Mouse (Mus musculus) MEL (cell line): ENCODE measurements around the gene Aptx. TPM values are rescaled to one million over a fixed set of nuclear protein-coding genes. Genes with fewer than 3 reads are reported as not detected.
A peak's percentile ranks its signal among the peaks of the same experiment; 100 is the strongest.

Experiments used
- DNase-seq: peaks from one replicate; pipeline ENCODE4 v3.0.0; 2011; ENCODE audit warnings: low read depth, low spot score
- H3K27ac ChIP-seq: 2 replicates; pipeline ENCODE4 v1.5.1; 2012; ENCODE audit warnings: low read depth, mild to moderate bottlenecking, control low read depth, low read length, moderate library complexity; ENCODE audit not compliant: control insufficient read depth
- H3K27me3 ChIP-seq, 2 experiments: fragments of 150-350 bp in 1 of 2; sonication (generic) in 1 of 2; 2 replicates each; pipeline ENCODE4 v1.6.1; 2012; ENCODE audit warnings: low read length in 2 of 2, mild to moderate bottlenecking in 2 of 2, improper control_type of control experiment in 1 of 2, moderate library complexity in 1 of 2; ENCODE audit not compliant: insufficient read depth in 2 of 2, control insufficient read depth in 1 of 2
- H3K36me3 ChIP-seq, 2 experiments: 2 replicates each; pipeline ENCODE4 v1.6.1; 2012 to 2014; ENCODE audit warnings: low read length in 2 of 2, improper control_type of control experiment in 1 of 2, inconsistent platforms in 1 of 2, mild to moderate bottlenecking in 1 of 2; ENCODE audit not compliant: insufficient read depth in 2 of 2, control insufficient read depth in 1 of 2
- H3K4me1 ChIP-seq, 2 experiments: fragments of 150-350 bp in 1 of 2; sonication (generic) in 1 of 2; 2 replicates each; pipeline ENCODE4 v1.6.1; 2012; ENCODE audit warnings: low read length in 2 of 2, improper control_type of control experiment in 1 of 2, mild to moderate bottlenecking in 1 of 2; ENCODE audit not compliant: insufficient read depth in 2 of 2, control insufficient read depth in 1 of 2
- H3K4me3 ChIP-seq, 2 experiments: fragments of 150-350 bp in 1 of 2; sonication (generic) in 1 of 2; 2 replicates each; pipeline ENCODE4 v1.5.1; 2012; ENCODE audit warnings: low read depth in 2 of 2, low read length in 2 of 2, mild to moderate bottlenecking in 2 of 2, moderate library complexity in 2 of 2, control low read depth in 1 of 2, improper control_type of control experiment in 1 of 2; ENCODE audit not compliant: control insufficient read depth in 1 of 2, insufficient read depth in 1 of 2
- H3K79me2 ChIP-seq: 2 replicates; pipeline ENCODE4 v1.6.1; 2012; ENCODE audit warnings: mild to moderate bottlenecking, low read length, moderate library complexity; ENCODE audit not compliant: control insufficient read depth, poor library complexity, insufficient read depth
- H3K9ac ChIP-seq: 2 replicates; pipeline ENCODE4 v1.6.1; 2012; ENCODE audit warnings: low read depth, mild to moderate bottlenecking, control low read depth, low read length, moderate library complexity; ENCODE audit not compliant: control insufficient read depth, poor library complexity, severe bottlenecking
- H3K9me3 ChIP-seq: fragments of 150-350 bp; sonication (generic); replicated peaks from 2 replicates; pipeline ENCODE4 v1.6.1; 2012; ENCODE audit warnings: mild to moderate bottlenecking, low read length, improper control_type of control experiment, moderate library complexity; ENCODE audit not compliant: insufficient read depth
- BHLHE40 ChIP-seq: IDR thresholded peaks from 2 replicates; pipeline ENCODE4 v1.6.1; 2012; ENCODE audit warnings: low read depth, mild to moderate bottlenecking, inconsistent platforms, low read length, improper control_type of control experiment, borderline replicate concordance
- CHD1 ChIP-seq: IDR thresholded peaks from 2 replicates; pipeline ENCODE4 v1.6.1; 2012; ENCODE audit warnings: low read depth, mild to moderate bottlenecking, inconsistent platforms, low read length, improper control_type of control experiment
- CHD2 ChIP-seq: IDR thresholded peaks from 2 replicates; pipeline ENCODE4 v1.6.1; 2011; ENCODE audit warnings: low read length, improper control_type of control experiment
- CTCF ChIP-seq, 3 experiments: IDR thresholded peaks in 2 of 3; conservative IDR thresholded peaks in 1 of 3; 2 replicates each; pipeline ENCODE4 v1.5.1; 2011 to 2012; ENCODE audit warnings: low read length in 3 of 3, low read depth in 2 of 3, mild to moderate bottlenecking in 2 of 3, improper control_type of control experiment in 1 of 3, inconsistent platforms in 1 of 3, mixed read lengths in 1 of 3, moderate library complexity in 1 of 3; ENCODE audit not compliant: control insufficient read depth in 1 of 3, insufficient read depth in 1 of 3, poor library complexity in 1 of 3, severe bottlenecking in 1 of 3
- E2F4 ChIP-seq: IDR thresholded peaks from 2 replicates; pipeline ENCODE4 v1.6.1; 2011; ENCODE audit warnings: low read depth, low read length, improper control_type of control experiment, borderline replicate concordance
- ELF1 ChIP-seq: IDR thresholded peaks from 2 replicates; pipeline ENCODE4 v1.6.1; 2014; ENCODE audit warnings: low read depth, mild to moderate bottlenecking, inconsistent platforms, low read length, improper control_type of control experiment, moderate library complexity
- ETS1 ChIP-seq: IDR thresholded peaks from 2 replicates; pipeline ENCODE4 v1.6.1; 2012; ENCODE audit warnings: low read depth, mild to moderate bottlenecking, inconsistent platforms, low read length, improper control_type of control experiment, moderate library complexity
- GATA1 ChIP-seq: IDR thresholded peaks from 2 replicates; pipeline ENCODE4 v1.6.1; 2011; ENCODE audit warnings: low read depth, low read length, improper control_type of control experiment
- KAT2A ChIP-seq: conservative IDR thresholded peaks from 2 replicates; pipeline ENCODE4 v1.6.1; 2012; ENCODE audit warnings: low read depth, low read length, improper control_type of control experiment, inconsistent platforms
- MAFK ChIP-seq: IDR thresholded peaks from 2 replicates; pipeline ENCODE4 v1.6.1; 2011; ENCODE audit warnings: low read depth, mild to moderate bottlenecking, low read length, improper control_type of control experiment, borderline replicate concordance
- MAX ChIP-seq: IDR thresholded peaks from 2 replicates; pipeline ENCODE4 v1.6.1; 2011; ENCODE audit warnings: low read length, improper control_type of control experiment
- MXI1 ChIP-seq: IDR thresholded peaks from 2 replicates; pipeline ENCODE4 v1.6.1; 2011; ENCODE audit warnings: mild to moderate bottlenecking, low read depth, low read length, improper control_type of control experiment
- MYB ChIP-seq: IDR thresholded peaks from 2 replicates; pipeline ENCODE4 v1.6.1; 2011; ENCODE audit warnings: mild to moderate bottlenecking, low read depth, low read length, improper control_type of control experiment
- MYC ChIP-seq: IDR thresholded peaks from 2 replicates; pipeline ENCODE4 v1.6.1; 2011; ENCODE audit warnings: low read depth, mild to moderate bottlenecking, low read length, improper control_type of control experiment, moderate library complexity
- NELFE ChIP-seq: IDR thresholded peaks from 2 replicates; pipeline ENCODE4 v1.6.1; 2011; ENCODE audit warnings: low read depth, low read length, improper control_type of control experiment
- NRF1 ChIP-seq: IDR thresholded peaks from 2 replicates; pipeline ENCODE4 v1.6.1; 2014; ENCODE audit warnings: low read depth, mild to moderate bottlenecking, inconsistent platforms, low read length, improper control_type of control experiment, moderate library complexity; ENCODE audit not compliant: poor library complexity, insufficient read depth, severe bottlenecking
- POLR2A ChIP-seq, 2 experiments: IDR thresholded peaks; 2 replicates each; pipeline ENCODE4 v1.6.1; 2011 to 2012; ENCODE audit warnings: low read length in 2 of 2, mild to moderate bottlenecking in 2 of 2, control low read depth in 1 of 2, improper control_type of control experiment in 1 of 2, low read depth in 1 of 2, moderate library complexity in 1 of 2; ENCODE audit not compliant: control insufficient read depth in 1 of 2, insufficient read depth in 1 of 2, poor library complexity in 1 of 2
- POLR2AphosphoS2 ChIP-seq: IDR thresholded peaks from 2 replicates; pipeline ENCODE4 v1.6.1; 2011; ENCODE audit warnings: low read length, improper control_type of control experiment
- POLR2AphosphoS5 ChIP-seq: IDR thresholded peaks from 2 replicates; pipeline ENCODE4 v1.6.1; 2012; ENCODE audit warnings: low read depth, borderline replicate concordance, mild to moderate bottlenecking, inconsistent platforms, low read length, moderate library complexity, mixed read lengths
- RAD21 ChIP-seq: IDR thresholded peaks from 2 replicates; pipeline ENCODE4 v1.6.1; 2011; ENCODE audit warnings: mild to moderate bottlenecking, low read depth, low read length, improper control_type of control experiment
- SIN3A ChIP-seq: IDR thresholded peaks from 2 replicates; pipeline ENCODE4 v1.6.1; 2012; ENCODE audit warnings: low read length, improper control_type of control experiment, inconsistent platforms
- TAL1 ChIP-seq: IDR thresholded peaks from 2 replicates; pipeline ENCODE4 v1.6.1; 2012; ENCODE audit warnings: mild to moderate bottlenecking, inconsistent platforms, low read length, moderate library complexity, mixed read lengths
- TBP ChIP-seq: IDR thresholded peaks from 2 replicates; pipeline ENCODE4 v1.8.0; 2011; ENCODE audit warnings: low read depth, low read length, improper control_type of control experiment
- TCF12 ChIP-seq: IDR thresholded peaks from 2 replicates; pipeline ENCODE4 v1.6.1; 2014; ENCODE audit warnings: low read depth, mild to moderate bottlenecking, inconsistent platforms, low read length, improper control_type of control experiment, moderate library complexity
- UBTF ChIP-seq: IDR thresholded peaks from 2 replicates; pipeline ENCODE4 v1.6.1; 2012; ENCODE audit warnings: low read depth, mild to moderate bottlenecking, inconsistent platforms, low read length, improper control_type of control experiment, moderate library complexity, borderline replicate concordance; ENCODE audit not compliant: insufficient read depth
- USF1 ChIP-seq: IDR thresholded peaks from 2 replicates; pipeline ENCODE4 v1.6.1; 2014; ENCODE audit warnings: low read depth, mild to moderate bottlenecking, inconsistent platforms, low read length, improper control_type of control experiment, moderate library complexity
- ZMIZ1 ChIP-seq: IDR thresholded peaks from 2 replicates; pipeline ENCODE4 v1.6.1; 2012; ENCODE audit warnings: low read depth, mild to moderate bottlenecking, inconsistent platforms, low read length, improper control_type of control experiment, moderate library complexity
- ZNF384 ChIP-seq: IDR thresholded peaks from 2 replicates; pipeline ENCODE4 v1.6.1; 2012; ENCODE audit warnings: low read depth, mild to moderate bottlenecking, inconsistent platforms, low read length, improper control_type of control experiment
- polyA plus RNA-seq, 2 experiments: library from polyadenylated mRNA; stranded (reverse) in 1 of 2; unstranded in 1 of 2; fragments of >175 nt in 1 of 2; fragments of >200 nt in 1 of 2; gene quantifications; 2 replicates each; pipeline versions ENCODE4 v1.2.1 to v1.2.4; 2012; ENCODE audit warnings: low replicate concordance in 2 of 2, low read depth in 1 of 2; ENCODE audit not compliant: insufficient read length in 2 of 2, insufficient read depth in 1 of 2, missing spikeins in 1 of 2
- total RNA-seq: library from RNA; depleted of rRNA; stranded (reverse); fragments of 300-350 nt; gene quantifications from 2 replicates; pipeline ENCODE4 v1.2.3, GENCODE M21; 2012

The Aptx gene
- total and polyA plus RNA-seq, 3 experiments: 18.8 to 19.8 TPM; not detected in 1

- peak; percentile 88 for DNase-seq
- Histone ChIP-seq H3K36me3 (peaks cover 29 to 49% of the 10 kb centered on the region in 2 experiments), H3K4me1 (peaks cover 12 to 19% of the 10 kb centered on the region in 2 experiments), H3K9ac (peak overlapping the region; percentile 92), H3K4me3 (peak overlapping the region; percentile 77 to 85), H3K9me3 (no peaks in the 10 kb centered on the region), H3K27ac (peak overlapping the region; percentile 92), H3K27me3 (no peaks in the 10 kb centered on the region), H3K79me2 (peaks cover 26% of the 10 kb centered on the region)
- TF ChIP-seq NRF1 (peak; percentile 84), TCF12 (0 out of 2 replicates have a peak, but pooled peaks have one; percentile 13), MXI1 (peak; percentile 41; the same call in 1 of the 2 replicates), TBP (peak; percentile 75), POLR2AphosphoS5 (no peak), TAL1 (no peak), ZMIZ1 (peak; percentile 57), POLR2AphosphoS2 (peak; percentile 66; the same call in 1 of the 2 replicates), USF1 (no peak), UBTF (0 out of 2 replicates have a peak, but pooled peaks have one; percentile 36), POLR2A (IDR thresholded peaks at IDR 0.05; ENCODE audit: control insufficient read depth in 1 of 2, insufficient read depth in 1 of 2, low read depth in 1 of 2, low read length in 2 of 2, poor library complexity in 1 of 2) (peak; percentile 49 to 78; a peak in 3 of 4 replicates), MYB (no peak), CTCF (IDR thresholded peaks at IDR 0.05 in 2 of 3, conservative IDR thresholded peaks at IDR 0.05 in 1 of 3; ENCODE audit: control insufficient read depth in 1 of 3, insufficient read depth in 1 of 3, low read depth in 2 of 3, low read length in 3 of 3, poor library complexity in 1 of 3, severe bottlenecking in 1 of 3) (no peak), ELF1 (peak; percentile 69; the same call in 1 of the 2 replicates), RAD21 (no peak), MAFK (no peak), NELFE (peak; percentile 3; the same call in 1 of the 2 replicates), MYC (no peak), MAX (peak; percentile 18; the same call in 1 of the 2 replicates), ETS1 (peak; percentile 48; the same call in 1 of the 2 replicates), SIN3A (peak; percentile 40; the same call in 1 of the 2 replicates), E2F4 (no peak), KAT2A (no peak), ZNF384 (no peak), BHLHE40 (no peak), CHD1 (no peak), GATA1 (peak; percentile 54), CHD2 (no peak)
These were observed 19.9 kb upstream of the Aptx start for GRCm38 (mm10) chr4:40722687-40723460.
